Mouse (Mus musculus): ENCODE measurements around the gene Klk1b3.
"Not testable (repeated sequence)": the region's sequence is repeated elsewhere in the genome, so short reads cannot be mapped to it uniquely, and the experiment has no call there.

The Klk1b3 gene

DNA sequence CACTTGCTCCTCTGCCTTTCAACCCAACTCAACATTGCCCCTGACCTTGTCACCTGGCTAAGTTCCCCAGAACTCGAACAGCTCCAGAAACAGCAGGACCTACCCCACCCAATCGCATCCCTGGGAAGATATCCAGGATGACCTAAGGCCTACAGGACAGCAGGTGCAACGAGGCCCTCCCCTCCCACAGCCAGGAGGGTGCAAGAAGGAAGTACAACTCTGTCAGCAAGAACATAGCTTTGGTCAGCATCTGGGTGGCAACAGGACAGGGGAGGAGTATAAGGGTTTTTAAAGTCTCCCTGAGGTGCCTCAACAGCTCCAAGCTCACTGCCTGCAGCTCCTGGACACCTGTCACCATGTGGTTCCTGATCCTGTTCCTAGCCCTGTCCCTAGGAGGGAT, at the start of gene Klk1b3:
Gene Klk1b3, plus strand, starts transcription at position 301 of the 400 bp plus-strand sequence.
- DNase-seq (ENCODE audit: low read depth, low spot score) = no peak

DNA sequence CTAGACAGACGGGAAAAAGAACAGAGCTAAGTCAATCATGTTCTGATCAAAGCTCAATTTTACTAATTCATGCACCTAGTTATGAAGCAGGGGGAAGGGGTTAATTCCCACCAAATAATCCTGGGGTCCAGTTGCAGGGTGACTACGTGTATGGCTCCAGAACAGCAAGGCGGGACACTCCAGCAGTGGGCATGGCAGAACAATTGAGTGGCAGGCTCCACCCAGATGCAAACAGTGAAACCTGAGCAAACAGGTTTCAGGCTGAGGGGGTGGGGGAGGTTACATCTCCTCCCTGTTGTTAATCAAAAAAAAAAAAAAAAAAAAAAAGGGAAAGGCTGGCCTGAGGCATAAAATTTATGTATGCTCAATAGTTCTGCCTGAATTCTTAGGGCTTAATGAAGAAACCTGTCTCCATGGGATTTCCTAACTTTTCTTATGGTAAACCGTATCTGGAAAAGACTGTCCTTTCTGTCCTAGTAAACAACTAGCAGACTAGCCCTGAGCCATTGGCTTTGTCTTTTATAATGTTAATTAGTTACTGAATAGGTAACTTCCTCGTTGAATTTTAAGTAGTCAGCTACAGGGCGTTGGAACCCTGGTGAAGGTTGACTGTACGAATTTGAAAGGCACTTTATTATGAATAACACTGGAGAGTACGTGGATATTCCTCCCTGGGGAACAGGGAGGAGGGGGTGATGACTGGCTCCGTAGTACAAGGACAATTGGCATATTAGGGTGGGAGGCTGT, 18.5 kb upstream of the Klk1b3 start:
- no peak for DNase-seq (ENCODE audit: low read depth, low spot score)

- not testable (repeated sequence) for DNase-seq (ENCODE audit: low read depth, low spot score)
Measured at GRCm38 (mm10) chr7:44186516-44186915, 11.5 kb upstream of the Klk1b3 start.

GRCm38 (mm10) chr7:44187936-44188335, 10.1 kb upstream of the Klk1b3 start, which contains the start of gene Klk1b24:
Gene Klk1b24 (plus strand): TSS chr7:44188236.
- not testable (repeated sequence) for DNase-seq (ENCODE audit: low read depth, low spot score)

DNA sequence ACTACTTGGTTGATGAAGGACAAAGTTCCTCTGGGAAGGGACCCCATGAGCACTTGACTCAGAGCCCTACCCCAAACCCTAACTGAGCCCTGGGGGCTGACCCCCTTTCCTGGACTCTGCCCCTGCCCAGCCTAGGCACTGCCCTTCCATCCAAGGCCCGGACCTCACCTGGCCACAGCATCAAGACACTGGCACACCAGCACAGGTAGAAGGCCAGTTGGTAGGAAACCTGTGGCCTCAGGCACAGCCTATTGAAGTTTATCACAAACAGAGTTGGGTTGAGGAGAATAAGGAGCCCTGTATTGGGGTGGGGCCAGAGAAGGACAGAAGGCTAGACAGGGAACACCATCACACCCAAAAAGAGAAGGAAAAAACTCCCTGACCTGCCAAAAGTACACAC, 4.5 kb upstream of the Klk1b3 start:
- not testable (repeated sequence) for DNase-seq (ENCODE audit: low read depth, low spot score)

DNA sequence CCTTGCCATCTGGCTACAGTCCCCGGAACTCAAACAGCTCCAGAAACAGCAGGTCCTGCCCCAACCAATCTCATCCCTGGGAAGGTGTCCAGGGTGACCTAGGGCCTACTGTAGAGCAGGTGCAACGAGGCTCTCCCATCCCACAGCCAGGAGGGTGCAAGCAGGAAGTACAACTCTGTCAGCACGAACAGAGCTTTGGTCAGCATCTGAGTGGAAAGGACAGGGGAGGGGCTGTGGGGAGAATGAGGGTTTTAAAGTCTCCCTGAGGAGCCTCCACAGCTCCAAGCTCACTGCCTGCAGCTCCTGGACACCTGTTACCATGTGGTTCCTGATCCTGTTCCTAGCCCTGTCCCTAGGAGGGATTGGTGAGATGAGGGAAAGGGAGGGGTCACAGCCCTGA, 9.1 kb downstream of the Klk1b3 start, which contains the start of gene Klk1b4:
Gene Klk1b4, plus strand, starts transcription at position 301 of the 400 bp plus-strand sequence.
- not testable (repeated sequence) for DNase-seq (ENCODE audit: low read depth, low spot score)

DNA sequence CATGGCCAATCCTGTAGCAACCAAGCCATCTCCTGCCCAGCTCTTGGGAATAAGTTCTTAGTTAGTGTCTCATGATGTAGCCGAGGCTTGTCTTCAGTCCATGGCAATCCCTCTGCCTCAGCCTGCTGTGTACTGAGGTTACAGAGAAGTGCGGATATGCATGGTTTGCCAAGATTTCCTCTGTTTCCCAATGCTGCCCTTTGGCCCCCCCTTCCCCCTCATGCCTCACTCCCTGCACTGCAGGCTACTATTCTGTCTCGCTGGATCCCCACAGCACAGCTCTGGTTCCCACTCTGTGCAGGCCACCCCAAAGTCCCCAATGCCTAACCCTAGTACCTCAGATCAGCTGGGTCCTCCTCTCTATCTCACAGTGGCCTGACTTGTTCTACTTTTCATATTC, 10.3 kb downstream of the Klk1b3 start:
- DNase-seq (ENCODE audit: low read depth, low spot score) = no peak

GRCm38 (mm10) chr7:44215645-44216044, 17.7 kb downstream of the Klk1b3 start, which contains the start of gene Klk1b5:
Gene Klk1b5 (plus strand): TSS chr7:44215945.
- no peak for DNase-seq (ENCODE audit: low read depth, low spot score)

- not testable (repeated sequence) for DNase-seq (ENCODE audit: low read depth, low spot score)
Measured at GRCm38 (mm10) chr7:44221601-44222000, 23.6 kb downstream of the Klk1b3 start.

DNA sequence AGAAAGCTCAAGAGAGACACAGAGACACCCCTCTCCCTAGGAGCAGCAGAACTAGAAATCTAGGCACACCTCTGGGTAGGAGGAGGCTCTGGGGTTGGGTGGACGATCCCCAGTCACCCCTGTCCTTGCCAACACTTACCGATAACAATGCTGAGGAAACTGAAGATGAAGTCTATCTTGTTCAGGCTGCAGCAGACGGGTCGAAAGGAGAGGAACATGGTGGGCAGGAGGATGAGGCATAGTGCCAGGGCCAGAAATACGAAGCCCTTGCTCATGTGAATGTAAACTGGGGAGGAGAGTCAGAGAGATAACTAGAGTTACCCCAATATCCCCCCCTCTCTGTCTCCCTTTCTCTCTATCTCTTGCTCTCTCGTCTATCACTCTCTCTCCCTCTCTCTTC, 24.3 kb downstream of the Klk1b3 start:
- DNase-seq (ENCODE audit: low read depth, low spot score) = not testable (repeated sequence)

DNA sequence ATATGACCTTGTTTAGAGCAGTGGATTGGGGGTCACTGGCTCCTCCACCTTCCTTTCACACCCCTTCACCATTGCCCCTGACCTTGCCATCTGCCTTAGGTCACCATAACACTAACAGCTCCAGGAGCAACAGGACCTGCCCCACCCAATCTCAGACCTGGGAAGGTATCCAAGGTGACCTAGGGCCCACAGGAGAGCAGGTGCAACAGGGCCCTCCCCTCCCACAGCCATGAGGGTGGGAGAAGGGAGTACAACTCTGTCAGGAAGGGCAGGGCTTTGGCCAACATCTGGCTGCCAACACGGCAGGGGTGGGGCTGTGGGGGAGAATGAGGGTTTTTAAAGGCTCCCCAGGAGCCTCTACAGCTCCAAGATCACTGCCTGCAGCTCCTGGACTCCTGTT, 27.1 kb downstream of the Klk1b3 start, which contains the start of gene Klk1:
Gene Klk1, plus strand, starts transcription at position 285 of the 400 bp plus-strand sequence.
- no peak for DNase-seq (ENCODE audit: low read depth, low spot score)

GRCm38 (mm10) chr7:44235909-44236308, 37.9 kb downstream of the Klk1b3 start, which contains the start of gene Gm36864:
Gene Gm36864 (plus strand): TSS chr7:44236177.
- DNase-seq (ENCODE audit: low read depth, low spot score) = no peak

- no peak for DNase-seq (ENCODE audit: low read depth, low spot score)
Measured at GRCm38 (mm10) chr7:44239913-44240312, 41.9 kb downstream of the Klk1b3 start.

DNA sequence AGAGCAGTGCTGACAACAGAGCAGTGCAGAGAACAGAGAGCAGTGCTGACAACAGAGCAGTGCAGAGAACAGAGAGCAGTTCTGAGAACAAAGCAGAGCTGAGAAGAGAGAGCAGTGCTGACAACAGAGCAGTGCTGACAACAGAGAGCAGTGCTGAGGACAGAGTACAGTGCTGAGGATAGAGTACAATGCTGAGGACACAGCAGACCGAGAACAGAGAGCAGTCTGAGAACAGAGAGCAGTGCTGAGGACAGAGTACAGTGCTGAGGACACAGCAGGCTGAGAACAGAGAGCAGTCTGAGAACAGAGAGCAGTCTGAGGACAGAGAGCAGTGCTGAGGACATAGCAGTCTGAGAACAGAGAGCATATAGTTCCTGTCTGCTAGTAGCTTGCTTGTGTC, 42.7 kb downstream of the Klk1b3 start:
- DNase-seq (ENCODE audit: low read depth, low spot score) = no peak

GRCm38 (mm10) chr7:44241163-44241562, 43.2 kb downstream of the Klk1b3 start:
- no peak for DNase-seq (ENCODE audit: low read depth, low spot score)

GRCm38 (mm10) chr7:44244080-44244479, 46.1 kb downstream of the Klk1b3 start:
- DNase-seq (ENCODE audit: low read depth, low spot score) = no peak

GRCm38 (mm10) chr7:44246055-44246983, 48.3 kb downstream of the Klk1b3 start, which contains the start of the genes 1700028J19Rik and 2410002F23Rik:
Gene 1700028J19Rik (minus strand): TSS chr7:44246695.
Gene 2410002F23Rik (plus strand): TSS chr7:44246722.
- DNase-seq (ENCODE audit: low read depth, low spot score) = peak; percentile 87

- DNase-seq (ENCODE audit: low read depth, low spot score) = peak; percentile 64
Measured at GRCm38 (mm10) chr7:44246984-44247470, 49.0 kb downstream of the Klk1b3 start.

GRCm38 (mm10) chr7:44247971-44248370, 50.0 kb downstream of the Klk1b3 start:
- no peak for DNase-seq (ENCODE audit: low read depth, low spot score)

- DNase-seq (ENCODE audit: low read depth, low spot score) = no peak
Measured at GRCm38 (mm10) chr7:44249248-44249647, 51.3 kb downstream of the Klk1b3 start.

GRCm38 (mm10) chr7:44250732-44251275, 52.8 kb downstream of the Klk1b3 start:
- not testable (repeated sequence) for DNase-seq (ENCODE audit: low read depth, low spot score)

Measured in brain, embryonic 18.5 days (tissue).